Comparison of ENCODE assay signal across 17 mouse cellular contexts in genomic region chr9:58027426-58028180, GRCm38 (mm10). TPM values are rescaled to one million over a fixed set of nuclear protein-coding genes. Genes with fewer than 3 reads are reported as not detected.
"Had no signal": no experiment of that assay in that cellular context is flagged by ENCODE, and none has a peak within 500 bp of the region (broad histone marks: within the 10 kb centered on the region; RNA-seq: fewer than 3 reads in every experiment).

No protein-coding gene starts in this region.

- H3K27ac ChIP-seq: kidney, postnatal 0 days; limb, embryonic 12.5 days; liver, embryonic 13.5 days; lung, embryonic 15.5 days; macrophage; midbrain, embryonic 15.5 days; neural tube, embryonic 12.5 days had no signal

- H3K4me3 ChIP-seq: limb, embryonic 12.5 days; liver, embryonic 13.5 days; lung, embryonic 15.5 days; megakaryocyte, embryonic 14.5 days; midbrain, embryonic 15.5 days; neural tube, embryonic 12.5 days had no signal

- DNase-seq: kidney, postnatal 36 days; layer of hippocampus, adult 9-11 months; liver; liver, embryonic 13.5 days; liver, postnatal 0 days; lung, postnatal 14 days; retina, postnatal 1 day; thymus, postnatal 36 days had no signal

RNA-seq across cellular contexts. Expression of gene Stra6, which starts 36.0 kb away (rescaled TPM):
- total RNA-seq: monocyte, adult 5-6 weeks; neutrophil, adult 5-6 weeks had no signal
